Mouse (Mus musculus) testis, adult 2 months (tissue): ENCODE measurements around the gene Mas1.

Experiments used
- CTCF ChIP-seq: fragments of 200-500 bp; IDR thresholded peaks from 2 replicates; pipeline ENCODE4 v1.5.1; 2012; ENCODE audit warnings: low read depth, mild to moderate bottlenecking, inconsistent platforms, low read length, moderate library complexity; ENCODE audit not compliant: control insufficient read depth, insufficient read depth, insufficient replicate concordance
- POLR2A ChIP-seq: fragments of 200-500 bp; IDR thresholded peaks from 2 replicates; pipeline ENCODE4 v1.6.1; 2012; ENCODE audit warnings: low read depth, mild to moderate bottlenecking, inconsistent platforms, low read length, moderate library complexity; ENCODE audit not compliant: control insufficient read depth

GRCm38 (mm10) chr17:12814502-12814901, 53.4 kb downstream of the Mas1 start:
- TF ChIP-seq CTCF (no peak), POLR2A (no peak)
